Mouse (Mus musculus) hindbrain, embryonic 11.5 days (tissue): ENCODE measurements around the gene Clec2l. TPM values are rescaled to one million over a fixed set of nuclear protein-coding genes. Genes with fewer than 3 reads are reported as not detected.

ENCODE experiments used
- ATAC-seq: fragments of 200-750 bp; cut with Nextera tagmentation; 2 replicates; pipeline ENCODE4 v1.8.0; 2017; ENCODE audit warnings: mild to moderate bottlenecking, moderate TSS enrichment, moderate library complexity; ENCODE audit not compliant: low FRiP score
- DNase-seq: peaks from one replicate; pipeline ENCODE4 v3.0.0-alpha.2; 2015; ENCODE audit warnings: low spot score
- H3K27ac ChIP-seq: fragments of 300-500 bp; sonication (generic); 2 replicates; pipeline ENCODE4 v1.5.1; 2014; ENCODE audit warnings: mild to moderate bottlenecking, low read depth, low read length
- H3K27me3 ChIP-seq: fragments of 300-500 bp; sonication (generic); 2 replicates; pipeline ENCODE4 v1.6.1; 2014; ENCODE audit warnings: mild to moderate bottlenecking, low read length, moderate library complexity, mixed read lengths; ENCODE audit not compliant: control insufficient read depth, insufficient read depth
- H3K36me3 ChIP-seq: fragments of 300-500 bp; sonication (generic); 2 replicates; pipeline ENCODE4 v1.6.1; 2014; ENCODE audit warnings: mild to moderate bottlenecking, low read length, moderate library complexity, mixed read lengths; ENCODE audit not compliant: control insufficient read depth, insufficient read depth
- H3K4me1 ChIP-seq: fragments of 300-500 bp; sonication (generic); replicated peaks from 2 replicates; pipeline ENCODE4 v1.6.1; 2014; ENCODE audit warnings: low read length, mixed read lengths; ENCODE audit not compliant: control insufficient read depth, insufficient read depth
- H3K4me2 ChIP-seq: fragments of 300-500 bp; sonication (generic); replicated peaks from 2 replicates; pipeline ENCODE4 v1.6.1; 2014; ENCODE audit warnings: mild to moderate bottlenecking, low read depth, low read length
- H3K4me3 ChIP-seq: fragments of 300-500 bp; sonication (generic); 2 replicates; pipeline ENCODE4 v1.5.1; 2014; ENCODE audit warnings: low read depth, low read length
- H3K9ac ChIP-seq: fragments of 300-500 bp; sonication (generic); 2 replicates; pipeline ENCODE4 v1.6.1; 2014; ENCODE audit warnings: low read depth, low read length
- H3K9me3 ChIP-seq: fragments of 300-500 bp; sonication (generic); 2 replicates; pipeline ENCODE4 v1.6.1; 2016; ENCODE audit warnings: low read length; ENCODE audit not compliant: control insufficient read depth
- WGBS: fragments of 180-500 bp; shearing (Covaris S2); extraction: QIAGEN DNeasy Blood & Tissue Kit; methylation state at CpG from one replicate; pipeline ENCODE4 v1.1.7; 2014; 5-methylcytosine and 5-hydroxymethylcytosine counted together
- polyA plus RNA-seq: library from polyadenylated mRNA; unstranded; fragments of >200 nt; fragmentation: Nextera tagmentation; extraction: Ambion mirVana; gene quantifications from 2 replicates; pipeline ENCODE4 v1.2.1, GENCODE M21; 2014

The Clec2l gene
- polyA plus RNA-seq, 1 experiment from 2014 or later = 1.7 TPM

- Histone ChIP-seq H3K36me3 (no peaks in the 10 kb centered on the region), H3K9me3 (no peaks in the 10 kb centered on the region), H3K27me3 (no peaks in the 10 kb centered on the region), H3K4me3 (no peak overlapping the region), H3K9ac (no peak overlapping the region), H3K4me2 (no peak overlapping the region), H3K27ac (no peak overlapping the region), H3K4me1 (no peaks in the 10 kb centered on the region)
- ATAC-seq = no peak
- DNase-seq = no peak
- 82% methylated on average over 9 of the region's 9 CpGs for WGBS
Observed at GRCm38 (mm10) chr6:38677629-38678028, 14.8 kb downstream of the Clec2l start.

GRCm38 (mm10) chr6:38682532-38682931 is 19.7 kb downstream of the Clec2l start:
- no peaks in the 10 kb centered on the region for H3K36me3 ChIP-seq
- no peak overlapping the region for H3K9ac ChIP-seq
- ATAC-seq (no peak), DNase-seq (no peak)
- H3K9me3 ChIP-seq = no peaks in the 10 kb centered on the region
- H3K27ac ChIP-seq = no peak overlapping the region
- WGBS = 49% methylated on average over 2 of the region's 2 CpGs
- H3K4me1 ChIP-seq = no peaks in the 10 kb centered on the region
- no peak overlapping the region for H3K4me2 ChIP-seq
- H3K4me3 ChIP-seq = no peak overlapping the region
- no peaks in the 10 kb centered on the region for H3K27me3 ChIP-seq

GRCm38 (mm10) chr6:38687216-38687615 is 24.3 kb downstream of the Clec2l start:
- Histone ChIP-seq H3K9me3 (no peaks in the 10 kb centered on the region), H3K27me3 (no peaks in the 10 kb centered on the region), H3K4me3 (no peak overlapping the region), H3K27ac (no peak overlapping the region), H3K4me1 (no peaks in the 10 kb centered on the region), H3K9ac (no peak overlapping the region), H3K36me3 (no peaks in the 10 kb centered on the region), H3K4me2 (no peak overlapping the region)
- WGBS = 66% methylated on average over 11 of the region's 11 CpGs
- no peak for ATAC-seq
- DNase-seq = peak; percentile 59

DNA sequence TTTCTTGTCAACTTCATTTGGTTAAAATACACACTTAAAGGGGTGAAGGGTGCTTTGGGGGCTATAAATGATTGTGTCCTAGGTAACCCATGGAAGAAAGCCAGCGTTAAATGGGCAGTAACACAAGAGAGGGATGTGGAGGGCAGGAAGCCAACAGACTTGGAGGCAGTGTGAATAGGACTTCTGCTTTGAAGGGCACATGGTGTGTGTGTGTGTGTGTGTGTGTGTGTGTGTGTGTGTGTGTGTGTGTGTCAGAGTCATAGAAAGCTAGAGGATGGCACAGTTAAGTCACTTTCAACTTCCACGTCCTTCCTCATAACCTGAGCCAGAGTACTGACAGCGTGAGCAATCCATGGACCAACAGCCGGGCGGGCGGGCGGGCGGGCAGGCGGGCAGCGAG is 26.0 kb downstream of the Clec2l start:
- no peaks in the 10 kb centered on the region for H3K4me1 ChIP-seq
- DNase-seq (no peak), ATAC-seq (no peak)
- H3K27ac ChIP-seq = no peak overlapping the region
- no peaks in the 10 kb centered on the region for H3K9me3 ChIP-seq
- H3K4me2 ChIP-seq = no peak overlapping the region
- H3K36me3 ChIP-seq = peaks cover under 1% of the 10 kb centered on the region; the same call in 1 of the 2 replicates
- no peak overlapping the region for H3K9ac ChIP-seq
- no peak overlapping the region for H3K4me3 ChIP-seq
- 97% methylated on average over 10 of the region's 10 CpGs for WGBS
- no peaks in the 10 kb centered on the region for H3K27me3 ChIP-seq

DNA sequence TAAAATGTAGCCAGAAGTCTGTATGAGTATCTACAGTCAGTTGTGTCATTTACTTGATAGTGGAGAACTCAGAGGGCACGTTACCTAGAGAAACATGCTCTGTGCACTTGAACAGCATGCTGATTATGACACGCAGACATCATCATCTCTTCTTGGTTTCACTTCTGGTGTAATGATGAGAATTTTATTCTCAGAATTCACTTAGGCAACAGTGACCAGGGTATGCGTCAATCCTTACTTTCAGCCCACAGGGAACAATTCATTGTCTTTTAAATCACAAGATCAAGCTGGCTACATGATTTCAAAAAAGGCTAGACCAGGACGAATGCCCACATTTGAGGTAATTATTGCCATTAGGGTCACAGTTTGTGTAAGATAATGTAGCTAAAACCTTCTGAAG is 27.7 kb downstream of the Clec2l start:
- no peak overlapping the region for H3K27ac ChIP-seq
- no peak overlapping the region for H3K4me2 ChIP-seq
- H3K27me3 ChIP-seq = no peaks in the 10 kb centered on the region
- H3K9me3 ChIP-seq = no peaks in the 10 kb centered on the region
- H3K36me3 ChIP-seq = peaks cover 4% of the 10 kb centered on the region; the same call in 1 of the 2 replicates
- ATAC-seq (no peak), DNase-seq (no peak)
- H3K9ac ChIP-seq = no peak overlapping the region
- H3K4me1 ChIP-seq = no peaks in the 10 kb centered on the region
- WGBS = 77% methylated on average over 4 of the region's 4 CpGs
- no peak overlapping the region for H3K4me3 ChIP-seq

DNA sequence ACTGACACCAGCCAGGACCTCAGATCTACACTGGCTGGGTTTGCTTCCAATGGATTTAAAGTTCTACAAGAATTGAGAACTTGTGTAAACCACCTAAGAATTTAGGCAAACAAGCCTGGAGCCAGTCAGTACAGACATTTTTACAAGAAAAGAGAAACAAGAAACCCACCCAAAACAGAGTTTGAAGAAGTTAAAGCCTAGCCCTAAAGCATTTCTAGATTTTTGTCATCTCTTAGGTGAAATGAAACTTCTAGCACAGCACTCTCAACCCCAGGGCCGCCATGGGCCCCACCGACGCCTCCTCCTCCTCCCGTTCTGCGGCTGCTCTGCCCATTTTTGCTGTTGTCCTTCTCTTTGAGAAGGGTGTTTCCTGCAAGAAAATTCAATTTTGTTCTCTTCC is 28.2 kb downstream of the Clec2l start:
- H3K9me3 ChIP-seq = no peaks in the 10 kb centered on the region
- 96% methylated on average over 5 of the region's 5 CpGs for WGBS
- H3K27ac ChIP-seq = no peak overlapping the region
- H3K9ac ChIP-seq = no peak overlapping the region
- H3K27me3 ChIP-seq = no peaks in the 10 kb centered on the region
- peaks cover 5% of the 10 kb centered on the region for H3K36me3 ChIP-seq
- no peak overlapping the region for H3K4me3 ChIP-seq
- H3K4me2 ChIP-seq = no peak overlapping the region
- ATAC-seq = no peak
- no peaks in the 10 kb centered on the region for H3K4me1 ChIP-seq
- DNase-seq = no peak

DNA sequence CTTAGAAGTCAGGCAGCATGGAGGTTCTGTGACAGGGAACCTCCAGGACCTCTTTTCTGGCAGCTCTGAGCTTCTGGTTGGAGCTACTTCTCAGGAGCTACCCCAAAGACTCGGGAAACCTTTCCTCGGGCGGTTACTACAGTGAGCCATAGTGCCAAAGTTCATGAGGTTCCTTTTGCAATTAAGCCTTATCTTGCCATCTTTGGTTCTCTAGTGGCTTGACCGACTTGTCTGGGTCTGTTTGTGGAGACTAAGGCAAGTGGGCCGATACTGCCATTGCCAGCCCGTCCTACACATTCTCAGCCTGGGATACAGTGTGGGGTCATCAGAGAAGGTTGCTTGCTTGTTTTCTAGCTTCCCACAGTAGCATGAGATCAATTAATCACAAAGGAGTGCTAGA is 29.7 kb downstream of the Clec2l start:
- no peak overlapping the region for H3K4me2 ChIP-seq
- DNase-seq (no peak), ATAC-seq (no peak)
- H3K4me1 ChIP-seq = no peaks in the 10 kb centered on the region
- no peak overlapping the region for H3K4me3 ChIP-seq
- no peak overlapping the region for H3K27ac ChIP-seq
- peaks cover 6% of the 10 kb centered on the region for H3K36me3 ChIP-seq
- H3K9ac ChIP-seq = no peak overlapping the region
- H3K27me3 ChIP-seq = no peaks in the 10 kb centered on the region
- no peaks in the 10 kb centered on the region for H3K9me3 ChIP-seq
- 91% methylated on average over 6 of the region's 6 CpGs for WGBS

DNA sequence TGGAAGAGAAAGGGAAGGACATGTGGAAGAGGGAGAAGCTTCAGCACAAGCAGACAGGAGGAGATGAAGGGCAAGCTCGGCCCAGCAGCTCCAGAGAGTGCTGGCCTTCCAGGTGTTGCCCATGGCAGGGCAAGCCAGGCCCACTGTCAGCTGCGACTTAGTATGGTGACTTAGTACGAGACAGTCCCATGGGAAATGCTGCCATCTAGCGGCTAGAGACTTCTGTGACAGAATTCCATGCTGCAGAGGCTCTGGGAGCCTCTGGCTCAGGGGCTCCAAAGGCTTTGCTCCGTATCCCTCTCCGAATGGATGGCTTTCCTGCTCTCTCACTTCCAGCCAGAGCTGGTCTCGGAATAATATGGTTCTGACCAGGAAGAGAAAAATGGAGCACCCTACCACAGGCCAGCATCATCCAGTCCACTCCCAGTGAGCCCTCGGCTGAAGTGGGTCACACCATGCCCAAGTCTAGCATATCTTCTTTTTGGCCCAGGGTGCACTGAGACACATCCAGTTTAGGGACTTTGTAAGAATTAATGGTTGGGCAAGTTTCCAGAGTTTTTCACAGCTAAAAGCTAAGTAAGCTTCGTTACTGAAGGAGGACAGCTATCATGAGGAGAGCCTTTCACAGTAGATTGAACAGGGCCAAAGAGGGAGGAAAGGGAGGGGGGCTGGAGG is 32.6 kb downstream of the Clec2l start:
- H3K4me3 ChIP-seq = no peak overlapping the region
- H3K36me3 ChIP-seq = peaks cover 18% of the 10 kb centered on the region
- 39% methylated on average over 9 of the region's 9 CpGs for WGBS
- no peaks in the 10 kb centered on the region for H3K27me3 ChIP-seq
- H3K27ac ChIP-seq = no peak overlapping the region
- no peak overlapping the region for H3K4me2 ChIP-seq
- DNase-seq (peak; percentile 91), ATAC-seq (peak; percentile 70)
- no peaks in the 10 kb centered on the region for H3K9me3 ChIP-seq
- no peaks in the 10 kb centered on the region for H3K4me1 ChIP-seq
- no peak overlapping the region for H3K9ac ChIP-seq

- no peak overlapping the region for H3K27ac ChIP-seq
- no peaks in the 10 kb centered on the region for H3K4me1 ChIP-seq
- H3K4me3 ChIP-seq = no peak overlapping the region
- H3K4me2 ChIP-seq = no peak overlapping the region
- 85% methylated on average over 9 of the region's 9 CpGs for WGBS
- H3K9me3 ChIP-seq = no peaks in the 10 kb centered on the region
- H3K9ac ChIP-seq = no peak overlapping the region
- ATAC-seq (no peak), DNase-seq (no peak)
- no peaks in the 10 kb centered on the region for H3K27me3 ChIP-seq
- H3K36me3 ChIP-seq = peaks cover 18% of the 10 kb centered on the region
Observed at GRCm38 (mm10) chr6:38696570-38696969, 33.7 kb downstream of the Clec2l start.
